Mouse (Mus musculus) kidney, postnatal 0 days (tissue): ENCODE results near the gene Pcid2. TPM values are rescaled to one million over a fixed set of nuclear protein-coding genes. Genes with fewer than 3 reads are reported as not detected.
A peak's percentile ranks its signal among the peaks of the same experiment; 100 is the strongest.

ENCODE experiments used
- ATAC-seq: fragments of 200-750 bp; cut with Nextera tagmentation; replicated peaks from 2 replicates; pipeline ENCODE4 v1.8.0; 2017; ENCODE audit warnings: low read depth, moderate number of reproducible peaks, moderate TSS enrichment, moderate library complexity; ENCODE audit not compliant: low FRiP score
- DNase-seq: peaks from one replicate; pipeline ENCODE4 v3.0.0-alpha.2; 2016; ENCODE audit warnings: low spot score
- H3K27ac ChIP-seq: fragments of 300-500 bp; sonication (generic); 2 replicates; pipeline ENCODE4 v1.5.1; 2014; ENCODE audit warnings: mild to moderate bottlenecking
- H3K27me3 ChIP-seq: fragments of 300-500 bp; sonication (generic); 2 replicates; pipeline ENCODE4 v1.6.1; 2014; ENCODE audit warnings: low read length, mixed read lengths; ENCODE audit not compliant: insufficient read depth
- H3K36me3 ChIP-seq: fragments of 300-500 bp; sonication (generic); 2 replicates; pipeline ENCODE4 v1.6.1; 2014; ENCODE audit warnings: low read length, mixed read lengths; ENCODE audit not compliant: insufficient read depth
- H3K4me1 ChIP-seq: fragments of 300-500 bp; sonication (generic); replicated peaks from 2 replicates; pipeline ENCODE4 v1.6.1; 2014; ENCODE audit warnings: antibody characterized with exemption, low read length, mixed read lengths; ENCODE audit not compliant: insufficient read depth
- H3K4me2 ChIP-seq: fragments of 300-500 bp; sonication (generic); 2 replicates; pipeline ENCODE4 v1.6.1; 2014; ENCODE audit warnings: mild to moderate bottlenecking, low read length, moderate library complexity, mixed read lengths
- H3K4me3 ChIP-seq: fragments of 300-500 bp; sonication (generic); replicated peaks from 2 replicates; pipeline ENCODE4 v1.5.1; 2014; ENCODE audit warnings: low read depth, low read length
- H3K9ac ChIP-seq: fragments of 300-500 bp; sonication (generic); 2 replicates; pipeline ENCODE4 v1.6.1; 2014; ENCODE audit warnings: low read depth, low read length
- H3K9me3 ChIP-seq: fragments of 300-500 bp; sonication (generic); replicated peaks from 2 replicates; pipeline ENCODE4 v1.6.1; 2016; ENCODE audit warnings: low read length, inconsistent platforms, mixed read lengths
- CTCF ChIP-seq: IDR thresholded peaks from 2 replicates; pipeline ENCODE4 v1.5.1; 2016; ENCODE audit warnings: antibody characterized with exemption, low read depth, mild to moderate bottlenecking, moderate library complexity
- WGBS: fragments of 180-500 bp; shearing (Covaris S2); extraction: QIAGEN DNeasy Blood & Tissue Kit; methylation state at CpG from one replicate; pipeline ENCODE4 v1.1.7; 2014; 5-methylcytosine and 5-hydroxymethylcytosine counted together
- microRNA-seq: library from miRNA; unstranded; fragments of <30 nt; microRNA quantifications from one replicate; pipeline ENCODE4, GENCODE M21; 2016
- polyA plus RNA-seq: library from polyadenylated mRNA; unstranded; fragments of >200 nt; fragmentation: Nextera tagmentation; extraction: Ambion mirVana; gene quantifications from 2 replicates; pipeline ENCODE4 v1.2.1, GENCODE M21; 2015

Gene Pcid2
- polyA plus RNA-seq, 1 experiment from 2014 or later, result 26.4 TPM

DNA sequence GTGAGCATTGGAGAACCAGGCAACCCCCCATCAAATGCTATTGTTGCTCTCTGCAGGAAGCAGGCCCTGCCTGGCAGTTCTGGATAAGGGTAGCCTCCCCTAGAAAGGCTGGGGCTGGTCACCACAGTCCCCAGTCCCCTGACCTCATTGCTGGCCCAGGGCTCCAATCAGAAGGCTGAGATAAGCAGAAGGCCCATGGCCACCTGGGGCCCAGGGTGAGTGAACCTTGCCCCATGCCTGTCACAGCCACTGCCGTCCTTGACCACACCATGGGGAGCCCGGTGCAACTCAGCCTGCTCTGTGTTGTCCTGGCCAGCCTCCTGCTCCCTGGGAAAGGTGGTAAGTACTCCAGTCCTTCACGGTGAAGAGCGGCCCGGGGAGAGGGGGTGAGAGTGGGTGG is 67.7 kb downstream of the Pcid2 start:
- H3K36me3 ChIP-seq, result no peaks in the 10 kb centered on the region
- WGBS, result 33% methylated on average over 5 of the region's 5 CpGs
- no peaks in the 10 kb centered on the region for H3K27me3 ChIP-seq
- H3K9ac ChIP-seq, result no peak overlapping the region
- H3K9me3 ChIP-seq, result no peaks in the 10 kb centered on the region
- no peak overlapping the region for H3K27ac ChIP-seq
- no peaks in the 10 kb centered on the region for H3K4me1 ChIP-seq
- H3K4me2 ChIP-seq, result no peak overlapping the region
- ATAC-seq (peak; percentile 30), DNase-seq (no peak)
- no peak for TF ChIP-seq CTCF
- no peak overlapping the region for H3K4me3 ChIP-seq

DNA sequence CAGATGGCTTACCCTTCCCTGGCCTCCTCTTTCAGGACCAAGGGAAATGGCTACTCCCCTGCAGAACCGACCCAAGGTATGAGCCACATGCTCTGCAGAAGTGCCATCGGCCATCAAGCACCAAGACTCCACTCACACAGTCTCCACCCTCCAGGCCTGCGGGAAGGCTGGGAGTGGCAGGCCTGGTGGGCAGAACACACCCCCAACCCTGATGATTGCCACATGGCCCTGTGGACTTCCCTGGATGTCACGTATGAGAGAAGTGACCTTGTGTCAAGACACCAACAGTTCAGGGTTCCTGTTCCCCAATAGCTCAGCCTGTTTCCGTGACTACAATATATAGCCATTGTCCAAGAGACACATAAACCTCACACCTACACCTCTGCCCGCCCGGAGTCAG is 68.2 kb downstream of the Pcid2 start, which contains the start of gene F10:
Gene F10, plus strand, starts transcription at position 294 of the 400 bp plus-strand sequence.
- no peaks in the 10 kb centered on the region for H3K36me3 ChIP-seq
- no peak for TF ChIP-seq CTCF
- WGBS, result 74% methylated on average over 7 of the region's 7 CpGs
- DNase-seq (no peak), ATAC-seq (no peak)
- H3K9ac ChIP-seq, result no peak within 1 kb of the TSS
- H3K4me2 ChIP-seq, result no peak within 1 kb of the TSS
- H3K4me1 ChIP-seq, result no peaks in the 10 kb centered on the region
- no peaks in the 10 kb centered on the region for H3K27me3 ChIP-seq
- H3K9me3 ChIP-seq, result no peaks in the 10 kb centered on the region
- H3K4me3 ChIP-seq, result no peak within 1 kb of the TSS
- no peak within 1 kb of the TSS for H3K27ac ChIP-seq

DNA sequence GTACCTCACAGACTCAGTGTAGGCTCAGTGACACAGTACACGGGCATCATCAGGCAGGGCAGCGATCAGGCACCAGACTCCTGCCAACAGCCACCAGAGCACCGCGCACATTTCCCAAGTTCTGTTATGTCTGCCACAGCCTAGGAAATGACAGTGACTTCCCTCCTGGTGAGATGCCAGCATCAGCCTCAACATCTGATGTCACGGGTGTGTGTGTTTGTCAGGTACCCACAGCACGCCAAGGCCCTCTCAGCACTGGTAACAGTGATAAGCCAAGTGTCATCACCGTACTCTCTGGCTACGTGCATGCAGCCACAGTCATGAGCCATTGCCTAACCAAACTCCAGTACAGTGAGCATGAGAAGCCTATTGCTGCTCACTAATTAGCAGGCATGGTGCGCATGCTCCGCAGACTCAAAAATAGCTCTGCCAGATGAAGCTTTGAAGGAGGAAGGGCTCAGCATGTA is 68.9 kb downstream of the Pcid2 start:
- Histone ChIP-seq H3K9me3 (no peaks in the 10 kb centered on the region), H3K36me3 (no peaks in the 10 kb centered on the region), H3K4me2 (no peak overlapping the region), H3K27me3 (no peaks in the 10 kb centered on the region), H3K4me3 (no peak overlapping the region), H3K27ac (no peak overlapping the region), H3K4me1 (no peaks in the 10 kb centered on the region), H3K9ac (no peak overlapping the region)
- 83% methylated on average over 10 of the region's 10 CpGs for WGBS
- DNase-seq, result no peak
- no peak for TF ChIP-seq CTCF
- no peak for ATAC-seq

DNA sequence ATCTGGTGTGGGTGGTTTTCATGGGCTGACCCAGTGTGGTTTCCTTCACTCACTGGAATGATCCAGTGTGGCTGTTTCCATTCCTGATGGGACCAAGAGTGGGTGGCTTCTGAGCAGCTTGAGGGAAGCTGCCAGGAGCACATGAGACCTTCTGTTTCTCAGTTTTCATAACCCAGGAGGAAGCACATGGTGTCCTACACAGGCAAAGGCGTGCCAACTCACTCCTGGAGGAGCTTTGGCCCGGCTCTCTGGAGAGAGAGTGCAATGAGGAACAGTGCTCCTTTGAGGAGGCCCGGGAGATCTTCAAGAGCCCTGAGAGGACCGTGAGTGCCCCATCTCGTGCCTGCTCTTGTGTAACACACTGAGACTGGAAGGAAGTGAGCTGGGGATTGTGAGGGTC is 76.8 kb downstream of the Pcid2 start:
- Histone ChIP-seq H3K4me2 (no peak overlapping the region), H3K9ac (no peak overlapping the region), H3K36me3 (no peaks in the 10 kb centered on the region), H3K4me1 (no peaks in the 10 kb centered on the region), H3K4me3 (no peak overlapping the region), H3K27ac (no peak overlapping the region), H3K9me3 (no peaks in the 10 kb centered on the region), H3K27me3 (no peaks in the 10 kb centered on the region)
- 68% methylated on average over 5 of the region's 5 CpGs for WGBS
- no peak for TF ChIP-seq CTCF
- no peak for ATAC-seq
- DNase-seq, result no peak

GRCm38 (mm10) chr8:13027615-13028014 is 77.6 kb downstream of the Pcid2 start:
- ATAC-seq, result no peak
- DNase-seq, result no peak
- no peaks in the 10 kb centered on the region for H3K9me3 ChIP-seq
- H3K9ac ChIP-seq, result no peak overlapping the region
- no peak overlapping the region for H3K4me2 ChIP-seq
- H3K4me3 ChIP-seq, result no peak overlapping the region
- TF ChIP-seq CTCF, result no peak
- H3K4me1 ChIP-seq, result no peaks in the 10 kb centered on the region
- 82% methylated on average over 5 of the region's 5 CpGs for WGBS
- no peaks in the 10 kb centered on the region for H3K27me3 ChIP-seq
- no peak overlapping the region for H3K27ac ChIP-seq
- H3K36me3 ChIP-seq, result no peaks in the 10 kb centered on the region

Small RNAs within 50 kb of the gene (microRNA-seq; reads per million reads assigned to microRNA genes)
- gene Mir7065, result not detected

Other genes starting within 250 kb of the Pcid2 start
- 10.9 and 11.2 TPM in 2 replicates for gene Mcf2l, start 231.7 kb downstream of the Pcid2 start, polyA plus RNA-seq
- gene F7, start 79.4 kb downstream of the Pcid2 start, polyA plus RNA-seq, result 0.05 and 0.09 TPM in 2 replicates
- 5.3 and 7.0 TPM in 2 replicates for gene F10, start 68.2 kb downstream of the Pcid2 start, polyA plus RNA-seq
- 1.4 and 1.7 TPM in 2 replicates for gene Proz, start 44.5 kb downstream of the Pcid2 start, polyA plus RNA-seq
- 80.4 and 85.0 TPM in 2 replicates for gene Cul4a, start 162 bp upstream of the Pcid2 start, polyA plus RNA-seq
- gene Lamp1, start 53.7 kb upstream of the Pcid2 start, polyA plus RNA-seq, result 447 and 473 TPM in 2 replicates
- 25.6 and 26.8 TPM in 2 replicates for gene Grtp1, start 95.2 kb upstream of the Pcid2 start, polyA plus RNA-seq
- gene Adprhl1, start 148.7 kb upstream of the Pcid2 start, polyA plus RNA-seq, result not detected in 2 replicates
- 17.3 and 19.0 TPM in 2 replicates for gene Dcun1d2, start 182.7 kb upstream of the Pcid2 start, polyA plus RNA-seq
- gene Tmco3, start 182.7 kb upstream of the Pcid2 start, polyA plus RNA-seq, result 31.3 and 33.2 TPM in 2 replicates
- gene Tfdp1, start 233.3 kb upstream of the Pcid2 start, polyA plus RNA-seq, result 107 and 127 TPM in 2 replicates